24 mouse cellular contexts compared by ENCODE assay signal in genomic region chr11:101798083-101798482, GRCm38 (mm10). TPM values are rescaled to one million over a fixed set of nuclear protein-coding genes. Genes with fewer than 3 reads are reported as not detected.
A peak's percentile ranks its signal among the peaks of the same experiment; 100 is the strongest.
DNase-seq lines count a peak whose midpoint lies in the region; ATAC-seq lines count a peak whose summit lies in the region.
"Had no signal": no experiment of that assay in that cellular context is flagged by ENCODE, and none has a peak within 500 bp of the region (broad histone marks: within the 10 kb centered on the region; RNA-seq: fewer than 3 reads in every experiment).

No protein-coding gene starts in this region.

- H3K9me3 ChIP-seq in embryonic facial prominence, embryonic 10.5 days = no peaks in the 10 kb centered on the region
- H3K9me3 ChIP-seq in forebrain, embryonic 12.5 days = 0 out of 2 replicates have a peak, but pooled peaks cover 3% of the 10 kb centered on the region
- H3K9me3 ChIP-seq: forebrain, embryonic 13.5 days; heart, embryonic 10.5 days; limb, embryonic 15.5 days; midbrain, embryonic 15.5 days; neural tube, embryonic 12.5 days had no signal

- no peak overlapping the region for H3K4me2 ChIP-seq in forebrain, embryonic 12.5 days
- H3K4me2 ChIP-seq: forebrain, embryonic 13.5 days; hindbrain, embryonic 14.5 days; limb, embryonic 15.5 days; lung, embryonic 14.5 days; midbrain, embryonic 15.5 days; neural tube, embryonic 12.5 days had no signal

- no peak overlapping the region for H3K4me3 ChIP-seq in embryonic facial prominence, embryonic 10.5 days
- no peak overlapping the region for H3K4me3 ChIP-seq in forebrain, embryonic 12.5 days (replicated peaks)
- H3K4me3 ChIP-seq: forebrain, embryonic 13.5 days; gastrocnemius, adult 2 months; heart, embryonic 10.5 days; limb, embryonic 15.5 days; midbrain, embryonic 15.5 days; neural tube, embryonic 12.5 days had no signal

- DNase-seq in kidney, postnatal 4 days = peak; percentile 24 to 37
- DNase-seq in kidney, adult 9 months = no peak
- peak; percentile 34 for DNase-seq in embryonic facial prominence, embryonic 10.5 days (ENCODE audit: low spot score)
- peak; percentile 21 for DNase-seq in fat pad, adult 2 months (ENCODE audit: extremely low read depth, low read depth, low spot score)
- peak; percentile 84 for DNase-seq in urinary bladder, postnatal 14 days (ENCODE audit: low spot score)
- DNase-seq in layer of hippocampus, adult 8-10 months (ENCODE audit: low spot score in 2 of 2) = no peak
- DNase-seq: adrenal gland, postnatal 25 days; B cell, adult 2 months; cerebellum, adult 9-10 months; gastrocnemius, adult 2 months; heart, postnatal 4 days; lung, embryonic 14.5 days; lung, postnatal 4 days; retina, postnatal 1 day had no signal

- ATAC-seq in forebrain, embryonic 12.5 days (ENCODE audit: low FRiP score) = no peak
- ATAC-seq: forebrain, embryonic 13.5 days; inflammation-experienced regulatory T-cells, adult 6 months; midbrain, embryonic 15.5 days had no signal

- H3K27me3 ChIP-seq in embryonic facial prominence, embryonic 10.5 days (replicated peaks; ENCODE audit: low read depth, poor library complexity, severe bottlenecking) = peaks cover 13% of the 10 kb centered on the region; the same call in 1 of the 2 replicates
- H3K27me3 ChIP-seq in forebrain, embryonic 12.5 days = peaks cover 10% of the 10 kb centered on the region
- H3K27me3 ChIP-seq: limb, embryonic 15.5 days had no signal

- 39% methylated on average over 8 of the region's 8 CpGs for WGBS in embryonic facial prominence, embryonic 10.5 days
- WGBS in forebrain, embryonic 12.5 days = 35% methylated on average over 8 of the region's 8 CpGs

- peaks cover 27% of the 10 kb centered on the region for H3K4me1 ChIP-seq in embryonic facial prominence, embryonic 10.5 days
- H3K4me1 ChIP-seq in forebrain, embryonic 12.5 days = 0 out of 2 replicates have a peak, but pooled peaks cover 3% of the 10 kb centered on the region
- H3K4me1 ChIP-seq: forebrain, embryonic 13.5 days; midbrain, embryonic 15.5 days; neural tube, embryonic 12.5 days had no signal

- H3K27ac ChIP-seq in embryonic facial prominence, embryonic 10.5 days (replicated peaks) = no peak overlapping the region
- no peak overlapping the region for H3K27ac ChIP-seq in forebrain, embryonic 12.5 days
- H3K27ac ChIP-seq: forebrain, embryonic 13.5 days; gastrocnemius, adult 2 months; heart, embryonic 10.5 days; hindbrain, embryonic 14.5 days; limb, embryonic 15.5 days; liver, embryonic 14.5 days; midbrain, embryonic 15.5 days; neural tube, embryonic 12.5 days had no signal

- H3K9ac ChIP-seq in forebrain, embryonic 12.5 days = no peak overlapping the region
- H3K9ac ChIP-seq: forebrain, embryonic 13.5 days; hindbrain, embryonic 14.5 days; limb, embryonic 15.5 days; liver, embryonic 14.5 days; lung, embryonic 14.5 days; midbrain, embryonic 15.5 days; neural tube, embryonic 12.5 days had no signal

- no peaks in the 10 kb centered on the region for H3K36me3 ChIP-seq in embryonic facial prominence, embryonic 10.5 days (replicated peaks)
- no peaks in the 10 kb centered on the region for H3K36me3 ChIP-seq in forebrain, embryonic 12.5 days (replicated peaks)
- H3K36me3 ChIP-seq: heart, embryonic 10.5 days; limb, embryonic 15.5 days; midbrain, embryonic 15.5 days; neural tube, embryonic 12.5 days had no signal

RNA-seq across cellular contexts. Expression of gene Etv4, which starts 12.9 kb away (rescaled TPM):
- polyA plus RNA-seq in embryonic facial prominence, embryonic 10.5 days (2016; fragmentation: Nextera tagmentation; extraction: Ambion mirVana) = 15.9 and 18.9 TPM in 2 replicates
- 10 to 100 TPM in 3 of 4 experiments, 1 to 10 TPM in 1; 9.8 to 17.3 (median 12.6) TPM for total RNA-seq in layer of hippocampus, adult 8-10 months (2022)
- polyA plus RNA-seq in forebrain, embryonic 12.5 days (2016; fragmentation: Nextera tagmentation; extraction: Ambion mirVana) = 4.7 and 7.0 TPM in 2 replicates
- total RNA-seq: granulocyte monocyte progenitor cell, adult 5-6 weeks had no signal

Comparison
In these comparisons a context has a peak if more than half of its experiments do, and no peak if none do; other contexts are left out.
1. DNase-seq: peak in kidney, postnatal 4 days (2 of 2), embryonic facial prominence, embryonic 10.5 days (single experiment), fat pad, adult 2 months (single experiment) and urinary bladder, postnatal 14 days (single experiment); none in kidney, adult 9 months (single experiment) and layer of hippocampus, adult 8-10 months (0 of 2).